Mouse (Mus musculus): ENCODE data around the gene Wnt5b. TPM values are rescaled to one million over a fixed set of nuclear protein-coding genes. Genes with fewer than 3 reads are reported as not detected.

Wnt5b gene
- polyA plus RNA-seq (2012; fragmentation: generic; extraction: Trizol): 0.04 TPM

DNA sequence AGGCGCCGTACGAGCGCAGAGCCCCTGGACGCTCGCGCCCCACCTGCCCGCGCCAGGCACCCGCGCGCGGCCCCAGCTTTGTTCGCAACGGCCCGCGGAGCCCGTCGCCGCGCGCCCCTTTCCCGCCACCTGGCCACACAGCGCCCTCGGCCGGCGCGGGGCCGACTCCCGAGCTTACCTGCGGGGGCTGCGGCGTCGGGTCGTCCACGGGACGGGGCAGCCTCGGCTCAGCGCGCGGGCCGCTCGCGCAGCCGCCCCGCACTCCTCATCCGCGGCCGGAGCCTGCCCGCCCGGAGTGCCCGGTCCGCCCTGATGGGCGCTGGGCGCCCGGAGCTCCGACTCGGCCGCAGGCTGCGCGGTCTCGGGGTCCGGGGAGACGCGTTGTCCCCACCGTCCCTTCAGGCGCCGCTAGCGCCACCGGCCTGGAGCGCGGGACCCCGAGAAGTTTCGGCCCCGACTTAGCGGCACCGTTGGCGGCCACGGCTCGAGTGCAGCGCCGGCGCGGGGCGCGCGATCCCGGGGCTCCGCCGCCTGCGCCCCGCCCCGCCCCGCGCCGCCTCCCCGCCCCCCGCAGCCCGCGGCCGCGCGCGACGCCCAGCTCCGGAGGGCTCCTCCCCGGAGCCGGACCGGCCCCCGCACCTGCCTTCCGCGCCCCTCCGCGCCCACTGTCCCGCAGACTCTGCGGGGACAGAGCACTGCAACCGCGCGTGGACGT lies at the start of gene Wnt5b:
TSS of gene Wnt5b (minus strand) at position 545 of the 715 bp plus-strand sequence.
- Histone ChIP-seq H3K36me3 (ENCODE audit: control insufficient read depth, insufficient read depth) (no peaks in the 10 kb centered on the region), H3K79me2 (ENCODE audit: control insufficient read depth, insufficient read depth) (no peaks in the 10 kb centered on the region), H3K27me3 (ENCODE audit: control insufficient read depth, insufficient read depth, insufficient read length) (peaks cover 49% of the 10 kb centered on the region), H3K4me3 (no peak within 1 kb of the TSS), H3ac (ENCODE audit: control insufficient read depth, insufficient read length) (no peak within 1 kb of the TSS), H3K4me2 (ENCODE audit: low read depth) (peak within 1 kb of the TSS; percentile 61)
- TF ChIP-seq TCF12 (IDR thresholded peaks at IDR 0.05; ENCODE audit: insufficient read depth, poor library complexity, severe bottlenecking) (no peak), POLR2AphosphoS2 (IDR thresholded peaks at IDR 0.05; ENCODE audit: insufficient read length, low read depth) (no peak), TCF3 (IDR thresholded peaks at IDR 0.05; ENCODE audit: insufficient read length, low read depth) (no peak), POLR2A (IDR thresholded peaks at IDR 0.05; ENCODE audit: insufficient read length, low read depth) (no peak), USF1 (IDR thresholded peaks at IDR 0.05; ENCODE audit: low read depth) (no peak), REST (IDR thresholded peaks at IDR 0.05; ENCODE audit: insufficient read depth, insufficient read length) (no peak), SRF (IDR thresholded peaks at IDR 0.05; ENCODE audit: control insufficient read depth, insufficient read length, low read depth) (no peak), MAX (IDR thresholded peaks at IDR 0.05; ENCODE audit: low read depth) (no peak), MYOG (IDR thresholded peaks at IDR 0.05; ENCODE audit: control insufficient read depth in 1 of 3, insufficient read depth in 1 of 3, insufficient read length in 2 of 3, low read depth in 2 of 3) (no peak)

DNA sequence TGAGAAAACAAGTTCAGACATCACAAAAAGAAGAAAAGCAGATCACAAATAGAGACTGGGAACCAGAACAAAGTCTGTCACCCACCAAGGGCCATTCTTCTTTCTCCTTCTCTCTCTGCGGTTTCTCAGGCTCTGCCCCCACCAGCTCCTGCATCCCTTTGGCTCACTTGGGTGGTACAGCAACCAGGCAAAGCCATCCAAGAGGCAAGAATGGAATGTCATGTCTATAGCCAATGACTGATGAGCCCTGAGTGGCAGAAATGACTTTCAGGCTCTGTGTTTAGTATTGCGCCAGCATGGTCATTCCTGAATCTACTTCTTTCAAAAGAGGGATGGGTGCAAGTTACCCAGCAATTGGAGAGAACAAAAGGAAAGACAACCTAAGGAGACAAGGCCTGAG lies 46.7 kb upstream of the Wnt5b start:
- Histone ChIP-seq H3ac (ENCODE audit: control insufficient read depth, insufficient read length) (no peak overlapping the region), H3K27me3 (ENCODE audit: control insufficient read depth, insufficient read depth, insufficient read length) (no peaks in the 10 kb centered on the region), H3K79me2 (ENCODE audit: control insufficient read depth, insufficient read depth) (no peaks in the 10 kb centered on the region), H3K4me3 (no peak overlapping the region), H3K4me2 (ENCODE audit: low read depth) (no peak overlapping the region), H3K36me3 (ENCODE audit: control insufficient read depth, insufficient read depth) (no peaks in the 10 kb centered on the region)
- TF ChIP-seq TCF3 (IDR thresholded peaks at IDR 0.05; ENCODE audit: insufficient read length, low read depth) (no peak), E2F4 (IDR thresholded peaks at IDR 0.05; ENCODE audit: insufficient read depth) (no peak), SRF (IDR thresholded peaks at IDR 0.05; ENCODE audit: control insufficient read depth, insufficient read length, low read depth) (no peak), TCF12 (IDR thresholded peaks at IDR 0.05; ENCODE audit: insufficient read depth, poor library complexity, severe bottlenecking) (no peak)

DNA sequence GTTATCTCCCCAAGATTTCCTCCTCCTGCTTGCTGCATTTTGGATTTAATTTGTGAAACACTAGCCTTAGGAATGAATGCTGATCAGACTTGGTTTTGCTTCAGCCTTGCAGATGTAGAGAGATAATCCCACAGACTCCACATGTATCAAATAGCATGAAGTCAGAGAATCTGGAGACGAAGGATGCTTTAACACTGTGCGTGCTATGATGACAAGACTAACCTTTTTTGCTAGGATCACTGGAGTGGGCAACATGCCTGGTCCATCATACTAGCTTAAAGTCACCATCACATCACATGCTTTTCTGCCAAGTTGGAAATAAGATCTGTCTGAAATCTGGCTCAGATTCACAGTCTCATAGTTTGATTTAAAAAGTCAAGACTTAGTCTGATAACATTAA lies 43.8 kb upstream of the Wnt5b start:
- H3ac ChIP-seq (ENCODE audit: control insufficient read depth, insufficient read length): no peak overlapping the region
- no peaks in the 10 kb centered on the region for H3K79me2 ChIP-seq (ENCODE audit: control insufficient read depth, insufficient read depth)
- TF ChIP-seq MAX (IDR thresholded peaks at IDR 0.05; ENCODE audit: low read depth) (no peak), E2F4 (IDR thresholded peaks at IDR 0.05; ENCODE audit: insufficient read depth) (no peak), MYOD1 (IDR thresholded peaks at IDR 0.05; ENCODE audit: control insufficient read depth in 1 of 3, insufficient read length in 2 of 3, low read depth in 2 of 3) (no peak), MYOG (IDR thresholded peaks at IDR 0.05; ENCODE audit: control insufficient read depth in 1 of 3, insufficient read depth in 1 of 3, insufficient read length in 2 of 3, low read depth in 2 of 3) (no peak), REST (IDR thresholded peaks at IDR 0.05; ENCODE audit: insufficient read depth, insufficient read length) (no peak), CEBPB (IDR thresholded peaks at IDR 0.05; ENCODE audit: insufficient read depth, poor library complexity, severe bottlenecking) (no peak), POLR2AphosphoS2 (IDR thresholded peaks at IDR 0.05; ENCODE audit: insufficient read length, low read depth) (no peak), POLR2A (IDR thresholded peaks at IDR 0.05; ENCODE audit: insufficient read length, low read depth) (no peak), TCF3 (IDR thresholded peaks at IDR 0.05; ENCODE audit: insufficient read length, low read depth) (no peak), TCF12 (IDR thresholded peaks at IDR 0.05; ENCODE audit: insufficient read depth, poor library complexity, severe bottlenecking) (no peak), USF1 (IDR thresholded peaks at IDR 0.05; ENCODE audit: low read depth) (no peak), SRF (IDR thresholded peaks at IDR 0.05; ENCODE audit: control insufficient read depth, insufficient read length, low read depth) (no peak)
- no peaks in the 10 kb centered on the region for H3K36me3 ChIP-seq (ENCODE audit: control insufficient read depth, insufficient read depth)
- no peaks in the 10 kb centered on the region for H3K27me3 ChIP-seq (ENCODE audit: control insufficient read depth, insufficient read depth, insufficient read length)
- no peak overlapping the region for H3K4me2 ChIP-seq (ENCODE audit: low read depth)
- no peak overlapping the region for H3K4me3 ChIP-seq

GRCm38 (mm10) chr6:119587454-119587853 lies 43.3 kb upstream of the Wnt5b start:
- TF ChIP-seq MYOD1 (IDR thresholded peaks at IDR 0.05; ENCODE audit: control insufficient read depth in 1 of 3, insufficient read length in 2 of 3, low read depth in 2 of 3): peak in 1 of 3 experiments; percentile 53
- TF ChIP-seq POLR2A (IDR thresholded peaks at IDR 0.05; ENCODE audit: insufficient read length, low read depth): no peak
- TF ChIP-seq MYOG (IDR thresholded peaks at IDR 0.05; ENCODE audit: control insufficient read depth in 1 of 3, insufficient read depth in 1 of 3, insufficient read length in 2 of 3, low read depth in 2 of 3): peak in 1 of 3 experiments; percentile 24
- Histone ChIP-seq H3K27me3 (ENCODE audit: control insufficient read depth, insufficient read depth, insufficient read length) (no peaks in the 10 kb centered on the region), H3K4me3 (no peak overlapping the region), H3ac (ENCODE audit: control insufficient read depth, insufficient read length) (no peak overlapping the region), H3K4me2 (ENCODE audit: low read depth) (no peak overlapping the region), H3K79me2 (ENCODE audit: control insufficient read depth, insufficient read depth) (no peaks in the 10 kb centered on the region), H3K36me3 (ENCODE audit: control insufficient read depth, insufficient read depth) (no peaks in the 10 kb centered on the region)

- Histone ChIP-seq H3K27me3 (ENCODE audit: control insufficient read depth, insufficient read depth, insufficient read length) (no peaks in the 10 kb centered on the region), H3K36me3 (ENCODE audit: control insufficient read depth, insufficient read depth) (no peaks in the 10 kb centered on the region), H3ac (ENCODE audit: control insufficient read depth, insufficient read length) (no peak overlapping the region), H3K4me3 (no peak overlapping the region), H3K79me2 (ENCODE audit: control insufficient read depth, insufficient read depth) (no peaks in the 10 kb centered on the region), H3K4me2 (ENCODE audit: low read depth) (no peak overlapping the region)
- TF ChIP-seq TCF3 (IDR thresholded peaks at IDR 0.05; ENCODE audit: insufficient read length, low read depth) (no peak), SRF (IDR thresholded peaks at IDR 0.05; ENCODE audit: control insufficient read depth, insufficient read length, low read depth) (no peak), E2F4 (IDR thresholded peaks at IDR 0.05; ENCODE audit: insufficient read depth) (no peak), CEBPB (IDR thresholded peaks at IDR 0.05; ENCODE audit: insufficient read depth, poor library complexity, severe bottlenecking) (no peak), USF1 (IDR thresholded peaks at IDR 0.05; ENCODE audit: low read depth) (no peak), REST (IDR thresholded peaks at IDR 0.05; ENCODE audit: insufficient read depth, insufficient read length) (no peak), POLR2AphosphoS2 (IDR thresholded peaks at IDR 0.05; ENCODE audit: insufficient read length, low read depth) (no peak), TCF12 (IDR thresholded peaks at IDR 0.05; ENCODE audit: insufficient read depth, poor library complexity, severe bottlenecking) (no peak), MYOD1 (IDR thresholded peaks at IDR 0.05; ENCODE audit: control insufficient read depth in 1 of 3, insufficient read length in 2 of 3, low read depth in 2 of 3) (no peak), MAX (IDR thresholded peaks at IDR 0.05; ENCODE audit: low read depth) (no peak), POLR2A (IDR thresholded peaks at IDR 0.05; ENCODE audit: insufficient read length, low read depth) (no peak), MYOG (IDR thresholded peaks at IDR 0.05; ENCODE audit: control insufficient read depth in 1 of 3, insufficient read depth in 1 of 3, insufficient read length in 2 of 3, low read depth in 2 of 3) (no peak)
Measured at GRCm38 (mm10) chr6:119585652-119586375, 41.7 kb upstream of the Wnt5b start.

Data from myocyte (in vitro differentiated cells).